Mouse (Mus musculus) liver, postnatal 0 days (tissue): ENCODE data around the gene Dvl2.

Experiments
- CTCF ChIP-seq: sonication (generic); IDR thresholded peaks from 2 replicates; pipeline ENCODE4 v1.5.1; 2016; ENCODE audit warnings: antibody characterized with exemption, low read depth
- EP300 ChIP-seq: IDR thresholded peaks from 2 replicates; pipeline ENCODE4 v1.6.1; 2016; ENCODE audit warnings: antibody characterized with exemption, low read depth, mild to moderate bottlenecking

DNA sequence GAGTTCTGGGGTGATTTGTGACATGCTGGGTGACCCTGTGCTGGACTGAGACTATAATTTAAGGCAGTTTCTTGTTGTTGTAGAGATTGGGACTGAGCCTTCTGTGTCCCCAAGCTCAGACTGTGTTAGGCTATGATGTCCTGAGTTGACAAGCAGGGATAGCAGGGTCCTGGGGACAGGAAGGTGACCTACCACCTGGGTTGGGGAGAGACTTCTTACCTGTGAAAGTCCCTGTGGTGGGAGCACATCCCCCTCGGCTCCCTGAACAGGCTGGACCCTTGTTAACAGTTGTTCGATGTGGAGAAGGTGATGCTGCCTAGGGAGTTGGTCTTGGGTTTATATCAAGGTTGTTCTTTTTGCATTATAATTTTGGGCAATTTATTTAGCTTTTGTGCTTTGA lies 2.1 kb downstream of the Dvl2 start:
- TF ChIP-seq EP300 = no peak
- TF ChIP-seq CTCF = no peak
